Mouse (Mus musculus): Measurements from ENCODE around the gene Osbpl6. TPM values are rescaled to one million over a fixed set of nuclear protein-coding genes. Genes with fewer than 3 reads are reported as not detected.
A peak's percentile ranks its signal among the peaks of the same experiment; 100 is the strongest.
"Not testable (repeated sequence)": the region's sequence is repeated elsewhere in the genome, so short reads cannot be mapped to it uniquely, and the experiment has no call there.

Osbpl6 gene
- total RNA-seq, 1 experiment from 2014 or later, result not detected

DNA sequence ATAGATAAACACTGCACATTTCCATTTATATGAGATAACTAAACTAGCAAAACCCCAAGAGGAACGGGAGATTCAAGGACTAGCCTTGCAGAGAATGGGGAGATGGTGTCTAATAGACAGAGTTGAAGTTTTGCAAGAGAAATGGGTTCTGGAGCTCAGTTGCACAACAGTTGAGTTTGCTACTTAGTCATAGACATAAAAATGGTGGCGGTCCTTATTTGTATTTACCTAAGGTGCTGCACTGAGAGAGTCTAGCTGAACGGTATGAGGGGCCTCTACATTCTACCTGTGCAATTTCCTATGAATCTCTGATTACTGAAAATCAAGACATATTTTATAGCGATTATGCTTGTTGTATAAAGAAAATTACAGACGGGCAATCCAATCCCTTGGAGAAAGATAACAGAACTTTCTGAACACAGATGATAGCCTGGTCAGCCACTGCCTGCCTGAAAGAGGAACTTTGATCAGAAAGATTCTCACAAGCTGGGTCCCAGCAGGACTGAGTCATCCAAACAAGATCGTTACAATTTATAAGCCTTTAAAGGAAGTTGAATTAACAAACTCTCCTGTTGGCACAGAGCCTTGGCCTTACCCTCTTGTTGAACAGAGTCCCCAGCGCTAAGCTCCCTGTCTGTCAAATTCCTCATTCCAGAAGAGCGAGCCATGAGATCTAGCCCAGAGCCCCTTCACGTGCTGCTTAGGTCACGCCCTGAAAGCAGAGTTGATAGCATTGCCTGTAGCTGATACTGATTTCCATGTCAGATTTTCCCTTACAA lies 204.2 kb downstream of the Osbpl6 start:
- peak; percentile 73; the same call in 1 of the 2 replicates for ATAC-seq (replicated peaks; ENCODE audit: insufficient number of reproducible peaks, low FRiP score, low TSS enrichment, poor library complexity, severe bottlenecking)

DNA sequence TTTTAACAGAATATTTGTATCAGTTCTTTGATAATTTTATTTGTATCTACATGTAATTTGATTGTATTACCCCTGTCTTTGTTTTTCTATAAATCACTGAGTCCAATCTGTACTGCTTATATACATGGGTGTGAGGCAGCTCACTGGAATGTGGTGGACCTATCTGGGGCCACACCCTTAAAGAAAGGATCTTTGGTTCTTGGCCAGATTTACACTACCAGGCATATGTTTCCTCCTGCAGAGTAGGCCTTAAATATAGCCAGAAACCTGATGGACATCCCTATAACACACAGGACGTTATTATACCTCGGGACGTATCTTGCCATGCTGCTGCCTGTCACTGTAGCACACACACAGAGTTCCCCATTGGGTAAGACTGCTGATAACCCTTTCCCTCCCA lies 205.7 kb downstream of the Osbpl6 start:
- ATAC-seq (replicated peaks; ENCODE audit: insufficient number of reproducible peaks, low FRiP score, low TSS enrichment, poor library complexity, severe bottlenecking), result no peak

GRCm38 (mm10) chr2:76618078-76618477 lies 211.8 kb downstream of the Osbpl6 start:
- ATAC-seq (replicated peaks; ENCODE audit: insufficient number of reproducible peaks, low FRiP score, low TSS enrichment, poor library complexity, severe bottlenecking), result no peak

GRCm38 (mm10) chr2:76620188-76620587 lies 213.9 kb downstream of the Osbpl6 start:
- ATAC-seq (replicated peaks; ENCODE audit: insufficient number of reproducible peaks, low FRiP score, low TSS enrichment, poor library complexity, severe bottlenecking), result no peak

GRCm38 (mm10) chr2:76621724-76622123 lies 215.4 kb downstream of the Osbpl6 start:
- no peak for ATAC-seq (replicated peaks; ENCODE audit: insufficient number of reproducible peaks, low FRiP score, low TSS enrichment, poor library complexity, severe bottlenecking)

- ATAC-seq (replicated peaks; ENCODE audit: insufficient number of reproducible peaks, low FRiP score, low TSS enrichment, poor library complexity, severe bottlenecking), result not testable (repeated sequence)
Observed at GRCm38 (mm10) chr2:76622316-76622715, 216.0 kb downstream of the Osbpl6 start.

- ATAC-seq (replicated peaks; ENCODE audit: insufficient number of reproducible peaks, low FRiP score, low TSS enrichment, poor library complexity, severe bottlenecking), result no peak
Observed at GRCm38 (mm10) chr2:76630293-76630692, 224.0 kb downstream of the Osbpl6 start.

DNA sequence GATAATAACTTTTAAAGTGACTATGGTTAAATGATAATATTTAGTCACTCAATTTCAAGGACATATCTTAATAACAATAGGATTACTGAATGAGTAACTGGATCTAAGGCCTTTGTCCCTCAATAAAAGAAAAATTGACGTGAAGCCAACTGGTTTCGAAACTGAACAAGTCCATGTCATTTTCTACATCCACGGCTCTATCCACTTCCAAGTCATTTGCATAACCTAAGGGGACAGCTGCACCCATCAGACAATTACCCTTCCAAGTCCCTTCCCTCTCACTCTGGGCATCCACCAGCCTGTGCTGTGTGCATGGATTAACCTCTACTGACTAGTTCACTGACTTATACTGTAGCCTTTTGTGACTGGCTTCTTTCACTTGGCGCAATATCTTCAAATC lies 225.3 kb downstream of the Osbpl6 start:
- ATAC-seq (replicated peaks; ENCODE audit: insufficient number of reproducible peaks, low FRiP score, low TSS enrichment, poor library complexity, severe bottlenecking), result no peak

- no peak for ATAC-seq (replicated peaks; ENCODE audit: insufficient number of reproducible peaks, low FRiP score, low TSS enrichment, poor library complexity, severe bottlenecking)
Observed at GRCm38 (mm10) chr2:76639637-76640036, 233.3 kb downstream of the Osbpl6 start.

DNA sequence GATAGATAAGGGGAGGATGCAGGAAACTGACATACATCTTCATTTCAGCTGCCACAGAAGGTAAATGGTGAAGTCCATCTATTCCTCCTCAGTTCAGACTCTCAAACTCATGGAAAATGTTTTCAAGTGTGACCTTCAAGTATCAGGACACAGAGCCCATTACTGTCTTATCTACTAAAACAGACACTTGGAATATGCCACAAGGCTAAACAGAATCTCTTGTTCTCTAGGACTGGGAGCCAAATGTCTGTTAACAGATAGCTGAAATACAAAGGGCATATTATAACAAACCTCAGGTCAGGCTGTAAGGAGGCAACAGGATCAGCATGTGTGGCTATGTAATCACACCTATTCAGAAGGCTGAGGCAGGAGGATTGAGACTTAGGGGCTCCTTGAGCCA lies 237.5 kb downstream of the Osbpl6 start:
- ATAC-seq (replicated peaks; ENCODE audit: insufficient number of reproducible peaks, low FRiP score, low TSS enrichment, poor library complexity, severe bottlenecking), result no peak

DNA sequence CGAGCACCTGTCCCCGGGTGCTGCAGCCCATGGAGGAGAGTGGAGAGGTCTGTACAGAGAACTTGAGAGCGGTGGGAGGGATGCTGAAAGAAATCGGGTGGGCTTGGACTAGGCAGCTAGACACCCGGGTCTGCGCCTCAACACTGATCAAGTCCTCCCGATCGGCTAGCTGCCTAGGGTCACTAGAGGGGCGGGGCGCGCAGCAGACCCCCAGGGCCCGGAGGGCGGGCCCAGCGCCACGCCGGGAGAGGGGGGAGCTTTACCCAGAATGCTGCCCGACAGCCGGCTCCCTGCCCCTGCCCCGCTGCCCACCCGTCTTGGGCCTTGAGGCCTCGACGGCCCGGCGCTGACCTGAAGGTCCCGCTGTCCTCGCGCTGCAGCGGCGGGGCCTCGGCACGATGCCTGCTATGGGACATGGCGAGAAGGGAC lies 241.1 kb downstream of the Osbpl6 start:
- no peak for ATAC-seq (replicated peaks; ENCODE audit: insufficient number of reproducible peaks, low FRiP score, low TSS enrichment, poor library complexity, severe bottlenecking)

DNA sequence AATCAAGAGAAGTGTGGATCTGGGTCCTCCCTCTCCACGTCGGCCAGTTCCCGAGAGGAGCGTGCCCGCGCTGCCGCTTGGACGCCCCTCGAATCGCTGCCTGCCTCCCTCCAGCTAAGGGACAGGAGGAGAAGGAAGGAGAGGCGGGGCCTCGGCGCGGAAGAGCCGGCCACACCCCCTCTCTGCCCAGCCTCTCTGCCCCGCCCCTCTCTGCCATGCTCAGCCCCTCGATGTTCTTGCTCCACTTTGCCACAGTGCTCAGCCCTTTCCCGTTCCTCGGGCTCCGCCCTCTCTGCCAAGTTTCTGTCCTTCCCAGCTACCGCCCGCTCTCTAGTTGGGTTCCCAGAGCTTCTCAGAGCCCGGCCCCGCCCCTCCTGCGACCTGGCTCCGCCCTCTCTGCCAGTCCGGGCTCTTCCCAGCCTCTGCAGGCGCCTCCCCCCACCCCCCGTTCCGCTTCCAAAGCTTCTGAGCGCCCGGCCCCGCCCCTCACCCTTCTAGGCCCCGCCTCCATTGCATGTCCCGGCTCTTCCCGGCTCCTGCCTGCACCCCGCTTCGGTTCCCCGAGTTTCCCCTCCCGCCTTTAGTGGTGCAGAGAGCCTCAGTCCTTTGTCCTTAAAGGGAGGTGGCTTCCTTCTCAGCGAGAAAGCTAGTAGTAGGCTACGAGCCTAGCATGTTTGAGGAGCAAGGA lies 241.7 kb downstream of the Osbpl6 start, which contains the start of the genes Prkra and Pjvk:
TSS of gene Prkra (minus strand) at position 133 of the 688 bp plus-strand sequence.
TSS of gene Pjvk (plus strand) at position 594 of the 688 bp plus-strand sequence.
- peak; percentile 97 for ATAC-seq (replicated peaks; ENCODE audit: insufficient number of reproducible peaks, low FRiP score, low TSS enrichment, poor library complexity, severe bottlenecking)

DNA sequence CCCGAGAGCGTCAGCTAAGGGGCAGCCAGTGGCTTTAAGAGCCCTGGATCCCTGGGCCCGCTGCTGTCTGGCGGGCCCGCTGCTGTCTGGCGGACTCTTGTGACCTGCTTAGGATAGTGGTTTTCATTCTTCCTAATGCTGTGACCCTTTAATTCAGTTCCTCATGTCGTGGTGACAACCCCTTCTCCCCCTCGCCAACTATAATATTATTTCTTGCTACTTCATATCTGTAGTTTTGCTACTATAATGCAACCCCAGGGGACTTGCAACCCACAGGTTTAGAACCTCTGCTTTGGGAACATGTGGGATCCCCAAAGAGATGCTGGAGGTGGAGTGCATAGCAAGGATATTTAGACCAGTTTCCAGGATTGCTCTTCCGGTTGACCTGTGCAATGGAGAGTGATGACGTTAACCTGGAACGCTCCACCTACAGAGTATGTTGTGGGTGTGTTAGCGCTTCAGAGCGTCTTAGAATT lies 242.4 kb downstream of the Osbpl6 start:
- ATAC-seq (replicated peaks; ENCODE audit: insufficient number of reproducible peaks, low FRiP score, low TSS enrichment, poor library complexity, severe bottlenecking), result no peak

Other genes with a start within 250 kb of the Osbpl6 start
- not detected in 3 replicates for gene Pde11a, start 67.7 kb upstream of the Osbpl6 start, total RNA-seq (2017)
- not detected in 3 replicates for gene Cyct, start 46.1 kb upstream of the Osbpl6 start, total RNA-seq (2017)
- 36.7 to 49.5 TPM (median 49.4 TPM) in 3 replicates for gene Rbm45, start 36.5 kb upstream of the Osbpl6 start, total RNA-seq (2017)
- 7.7 to 16.5 TPM (median 9.2 TPM) in 3 replicates for gene Prkra, start 241.5 kb downstream of the Osbpl6 start, total RNA-seq (2017)
- gene Pjvk, start 242.0 kb downstream of the Osbpl6 start, total RNA-seq (2017), result not detected in 3 replicates

Data from monocyte, adult 5-6 weeks (primary cell).